Mouse (Mus musculus): Measurements from ENCODE around the gene Rtl8b.
"Not testable (repeated sequence)": the region's sequence is repeated elsewhere in the genome, so short reads cannot be mapped to it uniquely, and the experiment has no call there.

Gene Rtl8b

GRCm38 (mm10) chrX:53670294-53670693 is at the start of gene Rtl8b:
TSS of gene Rtl8b (minus strand) at chrX:53670408.
- DNase-seq: peak; percentile 82 to 88

GRCm38 (mm10) chrX:53716323-53717182 is 46.3 kb upstream of the Rtl8b start:
- peak; percentile 32 to 57 for DNase-seq

GRCm38 (mm10) chrX:53715942-53716322 is 45.7 kb upstream of the Rtl8b start:
- no peak for DNase-seq

GRCm38 (mm10) chrX:53702673-53703072 is 32.5 kb upstream of the Rtl8b start:
- no peak for DNase-seq

- no peak for DNase-seq
Observed at GRCm38 (mm10) chrX:53699225-53699624, 29.0 kb upstream of the Rtl8b start.

GRCm38 (mm10) chrX:53694008-53694777 is 24.0 kb upstream of the Rtl8b start:
- DNase-seq: no peak

GRCm38 (mm10) chrX:53693141-53693540 is 22.9 kb upstream of the Rtl8b start:
- no peak for DNase-seq

- DNase-seq: no peak
Observed at GRCm38 (mm10) chrX:53692065-53692464, 21.9 kb upstream of the Rtl8b start.

GRCm38 (mm10) chrX:53684676-53685075 is 14.5 kb upstream of the Rtl8b start:
- not testable (repeated sequence) for DNase-seq

GRCm38 (mm10) chrX:53682650-53683049 is 12.4 kb upstream of the Rtl8b start:
- DNase-seq: peak in 1 of 2 experiments; percentile 3

- peak; percentile 77 to 83 for DNase-seq
Observed at GRCm38 (mm10) chrX:53676943-53677342, 6.7 kb upstream of the Rtl8b start.

GRCm38 (mm10) chrX:53670696-53671095 is 488 bp upstream of the Rtl8b start:
- not testable (repeated sequence) for DNase-seq

GRCm38 (mm10) chrX:53669557-53670270 is 494 bp downstream of the Rtl8b start:
- not testable (repeated sequence) for DNase-seq

GRCm38 (mm10) chrX:53652917-53653316 is 17.3 kb downstream of the Rtl8b start:
- not testable (repeated sequence) for DNase-seq

GRCm38 (mm10) chrX:53645885-53646284 is 24.3 kb downstream of the Rtl8b start:
- DNase-seq: no peak

GRCm38 (mm10) chrX:53642980-53643961 is 26.9 kb downstream of the Rtl8b start, which contains the start of gene Rtl8a:
TSS of gene Rtl8a (minus strand) at chrX:53643682.
- DNase-seq: peak; percentile 87 to 91

GRCm38 (mm10) chrX:53642604-53642979 is 27.6 kb downstream of the Rtl8b start:
- DNase-seq: not testable (repeated sequence)

- DNase-seq: not testable (repeated sequence)
Observed at GRCm38 (mm10) chrX:53638107-53638506, 32.1 kb downstream of the Rtl8b start.
